Mouse (Mus musculus) forebrain, embryonic 15.5 days (tissue): ENCODE results near the gene Kdm8. TPM values are rescaled to one million over a fixed set of nuclear protein-coding genes. Genes with fewer than 3 reads are reported as not detected.

Experiments
- ATAC-seq: fragments of 200-750 bp; cut with Nextera tagmentation; replicated peaks from 2 replicates; pipeline ENCODE4 v1.8.0; 2017; ENCODE audit warnings: mild to moderate bottlenecking, moderate TSS enrichment, moderate library complexity
- H3K27ac ChIP-seq: fragments of 300-500 bp; sonication (generic); replicated peaks from 2 replicates; pipeline ENCODE4 v1.5.1; 2015; ENCODE audit warnings: mild to moderate bottlenecking, inconsistent platforms
- H3K27me3 ChIP-seq: fragments of 300-500 bp; sonication (generic); 2 replicates; pipeline ENCODE4 v1.6.1; 2015; ENCODE audit warnings: inconsistent platforms
- H3K36me3 ChIP-seq: fragments of 300-500 bp; sonication (generic); 2 replicates; pipeline ENCODE4 v1.6.1; 2015; ENCODE audit warnings: mild to moderate bottlenecking, inconsistent platforms
- H3K4me1 ChIP-seq: fragments of 300-500 bp; sonication (generic); 2 replicates; pipeline ENCODE4 v1.6.1; 2015; ENCODE audit warnings: inconsistent platforms
- H3K4me2 ChIP-seq: fragments of 300-500 bp; sonication (generic); replicated peaks from 2 replicates; pipeline ENCODE4 v1.6.1; 2015; ENCODE audit warnings: mild to moderate bottlenecking, inconsistent platforms
- H3K4me3 ChIP-seq: fragments of 300-500 bp; sonication (generic); 2 replicates; pipeline ENCODE4 v1.5.1; 2015; ENCODE audit warnings: mild to moderate bottlenecking, inconsistent platforms
- H3K9ac ChIP-seq: fragments of 300-500 bp; sonication (generic); replicated peaks from 2 replicates; pipeline ENCODE4 v1.6.1; 2015; ENCODE audit warnings: mild to moderate bottlenecking, inconsistent platforms
- H3K9me3 ChIP-seq: fragments of 300-500 bp; sonication (generic); 2 replicates; pipeline ENCODE4 v1.6.1; 2016; ENCODE audit warnings: inconsistent platforms
- WGBS: fragments of 180-500 bp; shearing (Covaris S2); methylation state at CpG from one replicate; pipeline ENCODE4 v1.1.7; 2015; ENCODE audit warnings: mixed read lengths; 5-methylcytosine and 5-hydroxymethylcytosine counted together
- polyA plus RNA-seq: library from polyadenylated mRNA; unstranded; fragments of >200 nt; fragmentation: Nextera tagmentation; extraction: Ambion mirVana; gene quantifications from 2 replicates; pipeline ENCODE4 v1.2.1, GENCODE M21; 2015

The Kdm8 gene
- polyA plus RNA-seq, 1 experiment from 2014 or later: 6.3 TPM

GRCm38 (mm10) chr7:125511432-125511831 is 67.0 kb downstream of the Kdm8 start:
- Histone ChIP-seq H3K9ac (no peak overlapping the region), H3K27me3 (no peaks in the 10 kb centered on the region), H3K4me3 (no peak overlapping the region), H3K4me1 (no peaks in the 10 kb centered on the region), H3K27ac (no peak overlapping the region), H3K4me2 (no peak overlapping the region), H3K36me3 (no peaks in the 10 kb centered on the region), H3K9me3 (no peaks in the 10 kb centered on the region)
- 95% methylated on average over 5 of the region's 5 CpGs for WGBS
- no peak for ATAC-seq

GRCm38 (mm10) chr7:125511852-125512251 is 67.4 kb downstream of the Kdm8 start:
- Histone ChIP-seq H3K4me3 (no peak overlapping the region), H3K36me3 (no peaks in the 10 kb centered on the region), H3K9ac (no peak overlapping the region), H3K27me3 (no peaks in the 10 kb centered on the region), H3K4me1 (no peaks in the 10 kb centered on the region), H3K9me3 (no peaks in the 10 kb centered on the region), H3K4me2 (no peak overlapping the region), H3K27ac (no peak overlapping the region)
- WGBS: 82% methylated on average over 2 of the region's 2 CpGs
- no peak for ATAC-seq

Other genes starting within 250 kb of the Kdm8 start
- gene Nsmce1, start 46.9 kb downstream of the Kdm8 start, polyA plus RNA-seq: 119 and 128 TPM in 2 replicates
- gene Il4ra, start 107.4 kb downstream of the Kdm8 start, polyA plus RNA-seq: 2.1 and 2.2 TPM in 2 replicates
- 0.15 and 0.17 TPM in 2 replicates for gene Il21r, start 158.8 kb downstream of the Kdm8 start, polyA plus RNA-seq